Mouse (Mus musculus): ENCODE measurements around the gene Rbm38.
A peak's percentile ranks its signal among the peaks of the same experiment; 100 is the strongest.

- TF ChIP-seq POLR2A (IDR thresholded peaks at IDR 0.05; ENCODE audit: borderline replicate concordance, control insufficient read depth, low read depth, low read length) (no peak), CTCF (IDR thresholded peaks at IDR 0.05; ENCODE audit: control insufficient read depth, insufficient read depth, low read length) (peak; percentile 17; the same call in 1 of the 2 replicates)
These were observed 43.5 kb upstream of the Rbm38 start for GRCm38 (mm10) chr2:172976661-172977238.

All from bone marrow, adult 2 months (tissue).